ENCODE assay signal across 19 mouse cellular contexts in the genomic region with DNA sequence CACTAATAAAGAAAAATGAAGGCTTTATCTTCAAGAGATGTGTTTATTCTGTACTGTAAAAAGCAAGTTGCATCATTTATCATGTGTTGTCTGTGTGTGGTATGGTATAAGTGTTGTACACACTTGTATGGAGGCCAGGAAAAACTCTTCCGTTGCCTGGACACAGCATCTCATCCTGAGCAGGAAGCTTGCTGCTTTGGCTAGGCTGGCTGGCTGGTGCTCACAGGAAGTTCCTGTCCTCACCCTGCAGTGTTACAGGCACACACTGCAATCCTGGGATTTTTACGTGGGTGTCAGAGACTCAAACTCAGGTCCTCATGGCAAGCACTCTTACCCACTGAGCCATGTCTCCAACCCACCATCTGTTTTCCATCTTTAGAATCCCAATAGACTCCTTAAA. TPM values are rescaled to one million over a fixed set of nuclear protein-coding genes. Genes with fewer than 3 reads are reported as not detected.
A peak's percentile ranks its signal among the peaks of the same experiment; 100 is the strongest.
DNase-seq lines count a peak whose midpoint lies in the region; ATAC-seq and TF ChIP-seq lines count a peak whose summit lies in the region.
"Had no signal": no experiment of that assay in that cellular context is flagged by ENCODE, and none has a peak within 500 bp of the region (broad histone marks: within the 10 kb centered on the region; RNA-seq: fewer than 3 reads in every experiment).

No protein-coding gene starts in this region.

- peaks cover 5% of the 10 kb centered on the region; the same call in 1 of the 2 replicates for H3K36me3 ChIP-seq in intestine, embryonic 16.5 days (ENCODE audit: control insufficient read depth, insufficient read depth, low read length)
- H3K36me3 ChIP-seq in intestine, postnatal 0 days (ENCODE audit: control insufficient read depth, insufficient read depth), result peaks cover 15% of the 10 kb centered on the region
- H3K36me3 ChIP-seq in midbrain, embryonic 10.5 days, result peaks cover 71% of the 10 kb centered on the region

- 74% methylated on average over 2 of the region's 2 CpGs for WGBS in intestine, embryonic 16.5 days
- 78% methylated on average over 2 of the region's 2 CpGs for WGBS in intestine, postnatal 0 days
- WGBS in midbrain, embryonic 10.5 days, result 87% methylated on average over 2 of the region's 2 CpGs

- H3K4me2 ChIP-seq in intestine, embryonic 16.5 days (ENCODE audit: low read depth, low read length), result no peak overlapping the region
- no peak overlapping the region for H3K4me2 ChIP-seq in intestine, postnatal 0 days (replicated peaks; ENCODE audit: low read depth)
- H3K4me2 ChIP-seq: forebrain, embryonic 13.5 days; heart, embryonic 13.5 days; hindbrain, embryonic 14.5 days had no signal

- H3K4me3 ChIP-seq in intestine, embryonic 16.5 days (ENCODE audit: low read length), result no peak overlapping the region
- H3K4me3 ChIP-seq in intestine, postnatal 0 days (ENCODE audit: low read depth, low read length), result no peak overlapping the region
- H3K4me3 ChIP-seq in midbrain, embryonic 10.5 days, result no peak overlapping the region
- H3K4me3 ChIP-seq: embryonic facial prominence, embryonic 10.5 days; forebrain, embryonic 13.5 days; heart, embryonic 13.5 days; hindbrain, embryonic 10.5 days had no signal

- TF ChIP-seq CTCF in intestine, postnatal 0 days (IDR thresholded peaks at IDR 0.05; ENCODE audit: low read depth), result no peak

- peak; percentile 92 for DNase-seq in heart, adult 11 months
- no peak for DNase-seq in heart, postnatal 25 days (ENCODE audit: low spot score)
- peak; percentile 14 to 16 for DNase-seq in kidney, postnatal 36 days
- DNase-seq in kidney, adult 9 months, result no peak
- peak; percentile 33 for DNase-seq in brain, adult 2 months (ENCODE audit: low read depth, low spot score)
- no peak for DNase-seq in midbrain, embryonic 10.5 days (ENCODE audit: low spot score)
- DNase-seq: adrenal gland, postnatal 14 days; cerebellum, adult 18-20 months; cerebellum, adult 9-11 months; forebrain, postnatal 0 days; gastrocnemius, postnatal 25 days had no signal

- 0 out of 2 replicates have a peak overlapping the region, but pooled peaks have one; percentile 31 for H3K27ac ChIP-seq in intestine, embryonic 16.5 days (ENCODE audit: low read length)
- no peak overlapping the region for H3K27ac ChIP-seq in intestine, postnatal 0 days (ENCODE audit: low read depth, low read length)
- H3K27ac ChIP-seq in midbrain, embryonic 10.5 days (replicated peaks), result no peak overlapping the region
- H3K27ac ChIP-seq: embryonic facial prominence, embryonic 10.5 days; forebrain, embryonic 13.5 days; heart, embryonic 13.5 days; hindbrain, embryonic 10.5 days; hindbrain, embryonic 14.5 days had no signal

- no peaks in the 10 kb centered on the region for H3K4me1 ChIP-seq in intestine, embryonic 16.5 days (ENCODE audit: control insufficient read depth, insufficient read depth, low read length)
- no peaks in the 10 kb centered on the region for H3K4me1 ChIP-seq in intestine, postnatal 0 days (replicated peaks; ENCODE audit: control insufficient read depth, insufficient read depth, low read length)
- no peaks in the 10 kb centered on the region for H3K4me1 ChIP-seq in midbrain, embryonic 10.5 days
- H3K4me1 ChIP-seq: embryonic facial prominence, embryonic 10.5 days; forebrain, embryonic 13.5 days; hindbrain, embryonic 10.5 days had no signal

- no peak for ATAC-seq in intestine, embryonic 16.5 days
- no peak for ATAC-seq in intestine, postnatal 0 days
- ATAC-seq: forebrain, embryonic 13.5 days; forebrain, postnatal 0 days had no signal

- intact Hi-C loops in heart, postnatal 25 days (cut with DNase I), result loop anchor here (5.0 kb wide), 1 partner anchor 34 kb away; no protein-coding TSS in a partner anchor

- H3K27me3 ChIP-seq in intestine, embryonic 16.5 days (replicated peaks; ENCODE audit: control insufficient read depth, insufficient read depth, low read length), result no peaks in the 10 kb centered on the region
- no peaks in the 10 kb centered on the region for H3K27me3 ChIP-seq in intestine, postnatal 0 days (replicated peaks; ENCODE audit: control insufficient read depth, insufficient read depth, low read length)
- H3K27me3 ChIP-seq in midbrain, embryonic 10.5 days (ENCODE audit: low read depth, poor library complexity, severe bottlenecking), result no peaks in the 10 kb centered on the region
- H3K27me3 ChIP-seq: forebrain, embryonic 13.5 days; heart, embryonic 13.5 days had no signal

- H3K9me3 ChIP-seq in intestine, embryonic 16.5 days (ENCODE audit: control insufficient read depth, low read length), result no peaks in the 10 kb centered on the region
- no peaks in the 10 kb centered on the region for H3K9me3 ChIP-seq in intestine, postnatal 0 days (ENCODE audit: control insufficient read depth)
- no peaks in the 10 kb centered on the region for H3K9me3 ChIP-seq in midbrain, embryonic 10.5 days (replicated peaks)
- H3K9me3 ChIP-seq: embryonic facial prominence, embryonic 10.5 days; forebrain, embryonic 13.5 days; heart, embryonic 13.5 days; hindbrain, embryonic 10.5 days had no signal

- H3K9ac ChIP-seq in intestine, embryonic 16.5 days (ENCODE audit: low read depth, low read length), result no peak overlapping the region
- no peak overlapping the region for H3K9ac ChIP-seq in intestine, postnatal 0 days (ENCODE audit: low read depth, low read length)
- H3K9ac ChIP-seq: forebrain, embryonic 13.5 days; forebrain, postnatal 0 days; heart, embryonic 13.5 days; hindbrain, embryonic 14.5 days had no signal

RNA-seq across cellular contexts. Expression of a gene that starts 26.9 kb away (rescaled TPM):
- total RNA-seq in heart, postnatal 25 days (2021), result 10 to 100 TPM in 1 of 2 experiments, 1 to 10 TPM in 1; 6.9 to 10.9 TPM
- polyA plus RNA-seq in intestine, embryonic 16.5 days (2015; fragmentation: Nextera tagmentation; extraction: Ambion mirVana), result 55.2 and 58.9 TPM in 2 replicates
- 28.8 and 32.8 TPM in 2 replicates for polyA plus RNA-seq in intestine, postnatal 0 days (2015; fragmentation: Nextera tagmentation; extraction: Ambion mirVana)
- polyA plus RNA-seq in midbrain, embryonic 10.5 days (2016; fragmentation: Nextera tagmentation; extraction: Ambion mirVana), result 52.9 and 53.7 TPM in 2 replicates

RNA-seq across cellular contexts. Expression of a gene that starts 37.1 kb away (rescaled TPM):
- 10 to 100 TPM; 61.4 to 69.0 TPM for total RNA-seq in heart, postnatal 25 days (2021)
- polyA plus RNA-seq in intestine, embryonic 16.5 days (2015; fragmentation: Nextera tagmentation; extraction: Ambion mirVana), result 223 and 225 TPM in 2 replicates
- 211 and 220 TPM in 2 replicates for polyA plus RNA-seq in intestine, postnatal 0 days (2015; fragmentation: Nextera tagmentation; extraction: Ambion mirVana)
- 158 and 164 TPM in 2 replicates for polyA plus RNA-seq in midbrain, embryonic 10.5 days (2016; fragmentation: Nextera tagmentation; extraction: Ambion mirVana)

RNA-seq across cellular contexts. Expression of a gene that starts 37.1 kb away (rescaled TPM):
- total RNA-seq in heart, postnatal 25 days (2021), result under 1 TPM; 0.17 to 0.39 TPM
- 23.9 and 28.0 TPM in 2 replicates for polyA plus RNA-seq in intestine, embryonic 16.5 days (2015; fragmentation: Nextera tagmentation; extraction: Ambion mirVana)
- polyA plus RNA-seq in intestine, postnatal 0 days (2015; fragmentation: Nextera tagmentation; extraction: Ambion mirVana), result 5.3 and 5.8 TPM in 2 replicates
- 57.4 and 60.1 TPM in 2 replicates for polyA plus RNA-seq in midbrain, embryonic 10.5 days (2016; fragmentation: Nextera tagmentation; extraction: Ambion mirVana)
- total RNA-seq: gastrocnemius, adult 18-20 months had no signal

Comparison
In these comparisons a context has a peak if more than half of its experiments do, and no peak if none do; other contexts are left out.
1. DNase-seq: peak in heart, adult 11 months (single experiment), kidney, postnatal 36 days (2 of 2) and brain, adult 2 months (single experiment); none in heart, postnatal 25 days (single experiment), kidney, adult 9 months (single experiment) and midbrain, embryonic 10.5 days (single experiment).